ENCODE assay signal across 8 mouse cellular contexts in the genomic region with DNA sequence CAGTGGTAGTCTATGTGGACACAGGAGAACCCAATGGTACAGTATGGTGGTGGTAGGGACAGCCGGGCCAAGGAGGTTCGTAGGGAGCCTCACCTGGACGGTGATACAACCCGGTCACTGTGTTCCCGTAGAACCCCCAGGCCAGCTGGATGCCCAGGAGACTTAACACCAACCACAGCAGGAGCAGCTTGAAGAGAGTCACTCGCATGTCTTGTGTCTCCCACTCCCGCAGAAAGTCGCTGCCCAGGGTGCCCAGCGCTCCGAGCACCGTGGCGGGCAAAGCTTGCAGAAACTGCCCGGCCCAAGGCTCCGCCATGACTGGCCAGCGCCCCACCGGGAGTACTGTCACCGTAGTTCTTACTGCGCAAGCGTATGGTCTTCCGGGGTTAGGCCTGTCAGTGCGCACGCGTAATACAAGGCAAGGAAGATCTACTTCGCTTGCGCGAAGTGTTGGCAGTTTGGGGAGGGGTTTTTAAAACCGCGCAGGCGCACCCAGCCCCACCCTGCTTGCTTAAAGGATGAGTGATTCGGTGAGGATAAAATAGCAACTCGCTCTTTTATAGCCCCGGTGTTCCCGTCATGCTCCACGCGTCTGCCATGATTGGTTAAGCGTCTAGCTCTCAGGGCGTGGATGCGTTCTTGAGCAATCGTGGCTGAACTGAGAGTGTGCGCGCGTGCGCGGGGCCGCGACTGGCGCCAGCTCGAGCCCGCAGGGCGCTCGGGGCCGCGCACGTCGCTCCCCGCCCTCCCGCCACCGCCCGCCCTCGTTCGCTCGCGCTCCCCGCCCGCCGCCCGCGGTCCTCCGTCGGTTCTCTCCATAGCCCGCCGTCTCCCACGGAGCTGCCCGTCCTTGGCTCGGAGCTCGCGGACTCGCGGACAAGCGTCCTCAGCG. TPM values are rescaled to one million over a fixed set of nuclear protein-coding genes. Genes with fewer than 3 reads are reported as not detected.
A peak's percentile ranks its signal among the peaks of the same experiment; 100 is the strongest.
DNase-seq lines count a peak whose midpoint lies in the region; ATAC-seq lines count a peak whose summit lies in the region.

A gene (plus strand): TSS at position 501 of the 892 bp plus-strand sequence.
A gene (minus strand): TSS at position 532 of the 892 bp plus-strand sequence.

- H3K9me3 ChIP-seq in hindbrain, embryonic 16.5 days (ENCODE audit: control insufficient read depth, low read length): no peaks in the 10 kb centered on the region

- peaks cover 19% of the 10 kb centered on the region for H3K36me3 ChIP-seq in hindbrain, embryonic 16.5 days (ENCODE audit: control insufficient read depth, insufficient read depth, low read length)
- H3K36me3 ChIP-seq in macrophage (ENCODE audit: inconsistent target): peaks cover 10% of the 10 kb centered on the region

- peak; percentile 98 for ATAC-seq in hindbrain, embryonic 16.5 days

- WGBS in hindbrain, embryonic 16.5 days: 0% methylated on average over 80 of the region's 81 CpGs
- under 1% methylated on average over 64 of the region's 81 CpGs for WGBS in macrophage (ENCODE audit: missing documents)

- peak within 1 kb of the TSS; percentile 97 for H3K9ac ChIP-seq in hindbrain, embryonic 16.5 days (ENCODE audit: low read depth, low read length)

- H3K4me3 ChIP-seq in hindbrain, embryonic 16.5 days (ENCODE audit: low read length): peak within 1 kb of the TSS; percentile 79
- H3K4me3 ChIP-seq in macrophage (ENCODE audit: inconsistent target): peak within 1 kb of the TSS; percentile 97

- H3K4me2 ChIP-seq in hindbrain, embryonic 16.5 days (ENCODE audit: low read length): peak within 1 kb of the TSS; percentile 96

- peaks cover 28% of the 10 kb centered on the region for H3K4me1 ChIP-seq in hindbrain, embryonic 16.5 days (ENCODE audit: control insufficient read depth, insufficient read depth, low read depth, low read length)

- no peaks in the 10 kb centered on the region for H3K27me3 ChIP-seq in hindbrain, embryonic 16.5 days (replicated peaks; ENCODE audit: control insufficient read depth, insufficient read depth, low read length)

- peak within 1 kb of the TSS; percentile 100 for H3K27ac ChIP-seq in hindbrain, embryonic 16.5 days (ENCODE audit: low read depth, low read length)
- peak within 1 kb of the TSS; percentile 89 for H3K27ac ChIP-seq in macrophage

- peaks cover 67% of the 10 kb centered on the region for H3K79me2 ChIP-seq in macrophage (ENCODE audit: inconsistent target)

- DNase-seq in WW6 (ENCODE audit: low read depth, low spot score): peak; percentile 99
- DNase-seq in cerebellum, postnatal 4 days (ENCODE audit: low spot score in 2 of 2): peak; percentile 90 to 95
- DNase-seq in gastrocnemius, adult 18-20 months (ENCODE audit: low spot score): peak; percentile 99
- DNase-seq in left cerebral cortex, adult 18-20 months (ENCODE audit: low spot score in 2 of 2): peak; percentile 96 to 98
- peak; percentile 100 for DNase-seq in right cerebral cortex, adult 18-20 months
- peak; percentile 87 for DNase-seq in urinary bladder, postnatal 10 days (ENCODE audit: low spot score)

RNA-seq across cellular contexts. Expression of the first gene that starts in this region (rescaled TPM):
- 100 to 1,000 TPM in 1 of 2 experiments, 10 to 100 TPM in 1; 91.8 to 111 TPM for total RNA-seq in gastrocnemius, adult 18-20 months (2021)
- 278 TPM in 2 replicates for polyA plus RNA-seq in hindbrain, embryonic 16.5 days (2015; fragmentation: Nextera tagmentation; extraction: Ambion mirVana)
- 100 to 1,000 TPM; 159 to 170 TPM for total RNA-seq in left cerebral cortex, adult 18-20 months (2021)
- 100 to 1,000 TPM in 13 of 26 experiments, 10 to 100 TPM in 13; 77.4 to 166 (median 100) TPM for total RNA-seq in macrophage (2018; cell fraction: chromatin; rRNA removed)
- total RNA-seq in macrophage (2018; cell fraction: cytosol; rRNA removed): 100 to 1,000 TPM; 351 to 428 (median 397) TPM
- 100 to 1,000 TPM; 142 to 338 (median 218) TPM for total RNA-seq in macrophage (2018; cell fraction: nucleus; rRNA removed)
- polyA plus RNA-seq in macrophage (2018): 409 to 646 TPM (median 437 TPM) in 3 replicates

RNA-seq across cellular contexts. Expression of the second gene that starts in this region (rescaled TPM):
- 10 to 100 TPM; 28.0 to 35.6 TPM for total RNA-seq in gastrocnemius, adult 18-20 months (2021)
- 51.6 and 57.2 TPM in 2 replicates for polyA plus RNA-seq in hindbrain, embryonic 16.5 days (2015; fragmentation: Nextera tagmentation; extraction: Ambion mirVana)
- 10 to 100 TPM; 30.3 to 32.0 TPM for total RNA-seq in left cerebral cortex, adult 18-20 months (2021)
- total RNA-seq in macrophage (2018; cell fraction: chromatin; rRNA removed): 10 to 100 TPM in 7 of 26 experiments, 1 to 10 TPM in 19; 1.3 to 15.5 (median 5.4) TPM
- 10 to 100 TPM in 19 of 26 experiments, 1 to 10 TPM in 7; 5.3 to 25.4 (median 17.1) TPM for total RNA-seq in macrophage (2018; cell fraction: cytosol; rRNA removed)
- total RNA-seq in macrophage (2018; cell fraction: nucleus; rRNA removed): 10 to 100 TPM in 13 of 26 experiments, 1 to 10 TPM in 13; 2.6 to 30.5 (median 10.4) TPM
- 7.0 to 22.0 TPM (median 13.1 TPM) in 3 replicates for polyA plus RNA-seq in macrophage (2018)

Comparison
In these comparisons a context has a peak if more than half of its experiments do, and no peak if none do; other contexts are left out.
1. Peak in every context shown above with its lines: DNase-seq, ATAC-seq, H3K4me3 ChIP-seq and H3K27ac ChIP-seq.